ENCODE assay signal across 8 mouse cellular contexts in the genomic region with DNA sequence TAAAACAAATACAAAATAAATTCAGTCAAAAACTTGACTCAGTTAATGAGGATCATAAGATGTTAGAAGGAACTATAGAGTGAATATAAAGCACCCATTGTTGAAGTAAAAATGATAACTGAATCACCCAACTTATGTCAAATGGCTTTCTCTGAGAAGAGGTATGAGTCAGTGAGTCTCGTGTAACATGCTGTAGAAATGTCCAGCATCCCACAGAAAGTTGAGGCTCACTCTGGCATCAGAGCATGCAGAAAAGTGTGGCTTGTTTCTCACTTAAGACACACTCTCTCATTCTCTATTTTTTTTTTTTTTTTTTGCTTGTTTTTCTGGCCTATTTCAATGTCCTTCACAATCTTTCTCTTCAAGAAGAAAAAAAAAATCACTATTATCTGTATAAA. TPM values are rescaled to one million over a fixed set of nuclear protein-coding genes. Genes with fewer than 3 reads are reported as not detected.
DNase-seq lines count a peak whose midpoint lies in the region; ATAC-seq and TF ChIP-seq lines count a peak whose summit lies in the region.

No protein-coding gene starts in this region.

- no peak for TF ChIP-seq POLR2A in cerebellum, adult 2 months (IDR thresholded peaks at IDR 0.05; ENCODE audit: borderline replicate concordance, insufficient read depth, low read length)

- peak overlapping the region; percentile 73; the same call in 1 of the 2 replicates for H3K9ac ChIP-seq in kidney, embryonic 14.5 days (ENCODE audit: low read depth, low read length)
- H3K9ac ChIP-seq in hindbrain, embryonic 15.5 days, result peak overlapping the region; percentile 72
- H3K9ac ChIP-seq in midbrain, embryonic 16.5 days (ENCODE audit: low read depth, low read length), result peak overlapping the region; percentile 63

- H3K4me2 ChIP-seq in kidney, embryonic 14.5 days (replicated peaks; ENCODE audit: low read depth, low read length), result peak overlapping the region; percentile 35
- peak overlapping the region; percentile 63 for H3K4me2 ChIP-seq in hindbrain, embryonic 15.5 days
- peak overlapping the region; percentile 64 for H3K4me2 ChIP-seq in midbrain, embryonic 16.5 days (ENCODE audit: low read length)

- in situ Hi-C loops in Patski (cut with MboI; ENCODE audit: low pct_unique_long_range_greater_than_20kb), result no loop called here

- POLR2A ChIA-PET in Patski (lab: Charles Lee), result interaction anchor here (1.0 kb wide), 1 partner anchor 49 kb away, joined by 4 read pairs; no protein-coding TSS in a partner anchor

- no peaks in the 10 kb centered on the region for H3K27me3 ChIP-seq in kidney, embryonic 14.5 days (ENCODE audit: control insufficient read depth, insufficient read depth, low read length)
- H3K27me3 ChIP-seq in Patski, result no peaks in the 10 kb centered on the region
- no peaks in the 10 kb centered on the region for H3K27me3 ChIP-seq in hindbrain, embryonic 15.5 days
- H3K27me3 ChIP-seq in midbrain, embryonic 16.5 days (ENCODE audit: control insufficient read depth, insufficient read depth, low read depth, low read length), result no peaks in the 10 kb centered on the region
- no peaks in the 10 kb centered on the region for H3K27me3 ChIP-seq in cerebellum, adult 2 months (ENCODE audit: control insufficient read depth, insufficient read depth, low read length)

- 14% methylated on average over 1 of the region's 1 CpGs for WGBS in kidney, embryonic 14.5 days
- 25% methylated on average over 1 of the region's 1 CpGs for WGBS in hindbrain, embryonic 15.5 days
- 32% methylated on average over 1 of the region's 1 CpGs for WGBS in midbrain, embryonic 16.5 days
- 13% methylated on average over 1 of the region's 1 CpGs for WGBS in cerebellum, adult 2 months

- H3K4me1 ChIP-seq in kidney, embryonic 14.5 days (ENCODE audit: control insufficient read depth, insufficient read depth, low read length), result peaks cover 23% of the 10 kb centered on the region
- peaks cover 38% of the 10 kb centered on the region for H3K4me1 ChIP-seq in hindbrain, embryonic 15.5 days (replicated peaks)
- H3K4me1 ChIP-seq in midbrain, embryonic 16.5 days (ENCODE audit: control insufficient read depth, insufficient read depth, low read length), result peaks cover 27% of the 10 kb centered on the region
- peaks cover 8% of the 10 kb centered on the region for H3K4me1 ChIP-seq in cerebellum, adult 2 months (ENCODE audit: control insufficient read depth, insufficient read depth, low read length)

- H3K36me3 ChIP-seq in kidney, embryonic 14.5 days (ENCODE audit: control insufficient read depth, insufficient read depth, low read length), result peaks cover 6% of the 10 kb centered on the region; the same call in 1 of the 2 replicates
- no peaks in the 10 kb centered on the region for H3K36me3 ChIP-seq in hindbrain, embryonic 15.5 days
- no peaks in the 10 kb centered on the region for H3K36me3 ChIP-seq in midbrain, embryonic 16.5 days (ENCODE audit: control insufficient read depth, insufficient read depth, low read length)

- H3K9me3 ChIP-seq in kidney, embryonic 14.5 days (ENCODE audit: control insufficient read depth, low read length), result no peaks in the 10 kb centered on the region
- H3K9me3 ChIP-seq in hindbrain, embryonic 15.5 days, result no peaks in the 10 kb centered on the region
- no peaks in the 10 kb centered on the region for H3K9me3 ChIP-seq in midbrain, embryonic 16.5 days (replicated peaks; ENCODE audit: control insufficient read depth, low read length, poor library complexity, severe bottlenecking)

- no peak for ATAC-seq in kidney, embryonic 14.5 days (ENCODE audit: low FRiP score, low TSS enrichment)
- no peak for ATAC-seq in Patski
- ATAC-seq in hindbrain, embryonic 15.5 days (ENCODE audit: low FRiP score, low read depth), result no peak
- no peak for ATAC-seq in midbrain, embryonic 16.5 days

- no peak for TF ChIP-seq CTCF in Patski (IDR thresholded peaks at IDR 0.05)
- no peak for TF ChIP-seq CTCF in cerebellum, adult 2 months (IDR thresholded peaks at IDR 0.05; ENCODE audit: borderline replicate concordance, insufficient read depth, low read depth, low read length)

- no peak for DNase-seq in kidney, adult 9 months
- peak; percentile 28 for DNase-seq in Patski (ENCODE audit: low read depth, low spot score)
- no peak for DNase-seq in frontal cortex, postnatal 14 days (ENCODE audit: low spot score in 2 of 2)
- no peak for DNase-seq in cerebellum, adult 2 months
- DNase-seq in cerebellum, adult 8-10 months, result no peak

- H3K27ac ChIP-seq in kidney, embryonic 14.5 days (ENCODE audit: low read depth, low read length), result peak overlapping the region; percentile 96
- peak overlapping the region; percentile 93 for H3K27ac ChIP-seq in hindbrain, embryonic 15.5 days (replicated peaks)
- H3K27ac ChIP-seq in midbrain, embryonic 16.5 days (ENCODE audit: low read length), result peak overlapping the region; percentile 79
- no peak overlapping the region for H3K27ac ChIP-seq in cerebellum, adult 2 months (ENCODE audit: insufficient read depth, low read length)

- CTCF ChIA-PET in Patski (lab: Charles Lee), result interaction anchor here (0.7 to 0.8 kb wide), 2 partner anchors 24 to 32 kb away, joined by 3 read pairs; no protein-coding TSS in a partner anchor

- H3K4me3 ChIP-seq in kidney, embryonic 14.5 days (ENCODE audit: low read length), result peak overlapping the region; percentile 61; the same call in 1 of the 2 replicates
- peak overlapping the region; percentile 91 for H3K4me3 ChIP-seq in hindbrain, embryonic 15.5 days
- H3K4me3 ChIP-seq in midbrain, embryonic 16.5 days (ENCODE audit: low read depth, low read length), result peak overlapping the region; percentile 82
- no peak overlapping the region for H3K4me3 ChIP-seq in cerebellum, adult 2 months (replicated peaks; ENCODE audit: insufficient read depth, low read depth, low read length)

RNA-seq across cellular contexts. Expression of gene Laptm4a, which starts 0.5 kb away (rescaled TPM):
- 140 and 337 TPM in 2 replicates for polyA plus RNA-seq in kidney, embryonic 14.5 days (2014; fragmentation: Nextera tagmentation; extraction: Ambion mirVana)
- 550 TPM for polyA plus RNA-seq in Patski (2021)
- 196 and 201 TPM in 2 replicates for polyA plus RNA-seq in hindbrain, embryonic 15.5 days (2015; fragmentation: Nextera tagmentation; extraction: Ambion mirVana)
- 190 and 201 TPM in 2 replicates for polyA plus RNA-seq in midbrain, embryonic 16.5 days (2015; fragmentation: Nextera tagmentation; extraction: Ambion mirVana)
- 258 and 268 TPM in 2 replicates for polyA plus RNA-seq in cerebellum, adult 2 months (2012; rRNA removed)

RNA-seq across cellular contexts. Expression of gene Matn3, which starts 26.7 kb away (rescaled TPM):
- polyA plus RNA-seq in kidney, embryonic 14.5 days (2014; fragmentation: Nextera tagmentation; extraction: Ambion mirVana), result 0.11 and 0.37 TPM in 2 replicates
- polyA plus RNA-seq in Patski (2021), result 0.17 TPM
- 0.08 and 0.31 TPM in 2 replicates for polyA plus RNA-seq in hindbrain, embryonic 15.5 days (2015; fragmentation: Nextera tagmentation; extraction: Ambion mirVana)
- 0.11 and 0.15 TPM in 2 replicates for polyA plus RNA-seq in midbrain, embryonic 16.5 days (2015; fragmentation: Nextera tagmentation; extraction: Ambion mirVana)
- polyA plus RNA-seq in cerebellum, adult 2 months (2012; rRNA removed), result not detected in 2 replicates

RNA-seq across cellular contexts. Expression of gene Wdr35, which starts 52.7 kb away (rescaled TPM):
- polyA plus RNA-seq in kidney, embryonic 14.5 days (2014; fragmentation: Nextera tagmentation; extraction: Ambion mirVana), result 9.9 and 21.9 TPM in 2 replicates
- 41.7 TPM for polyA plus RNA-seq in Patski (2021)
- 21.7 and 22.5 TPM in 2 replicates for polyA plus RNA-seq in hindbrain, embryonic 15.5 days (2015; fragmentation: Nextera tagmentation; extraction: Ambion mirVana)
- 25.4 and 25.5 TPM in 2 replicates for polyA plus RNA-seq in midbrain, embryonic 16.5 days (2015; fragmentation: Nextera tagmentation; extraction: Ambion mirVana)
- 14.4 and 15.1 TPM in 2 replicates for polyA plus RNA-seq in cerebellum, adult 2 months (2012; rRNA removed)
